In the genomic region with DNA sequence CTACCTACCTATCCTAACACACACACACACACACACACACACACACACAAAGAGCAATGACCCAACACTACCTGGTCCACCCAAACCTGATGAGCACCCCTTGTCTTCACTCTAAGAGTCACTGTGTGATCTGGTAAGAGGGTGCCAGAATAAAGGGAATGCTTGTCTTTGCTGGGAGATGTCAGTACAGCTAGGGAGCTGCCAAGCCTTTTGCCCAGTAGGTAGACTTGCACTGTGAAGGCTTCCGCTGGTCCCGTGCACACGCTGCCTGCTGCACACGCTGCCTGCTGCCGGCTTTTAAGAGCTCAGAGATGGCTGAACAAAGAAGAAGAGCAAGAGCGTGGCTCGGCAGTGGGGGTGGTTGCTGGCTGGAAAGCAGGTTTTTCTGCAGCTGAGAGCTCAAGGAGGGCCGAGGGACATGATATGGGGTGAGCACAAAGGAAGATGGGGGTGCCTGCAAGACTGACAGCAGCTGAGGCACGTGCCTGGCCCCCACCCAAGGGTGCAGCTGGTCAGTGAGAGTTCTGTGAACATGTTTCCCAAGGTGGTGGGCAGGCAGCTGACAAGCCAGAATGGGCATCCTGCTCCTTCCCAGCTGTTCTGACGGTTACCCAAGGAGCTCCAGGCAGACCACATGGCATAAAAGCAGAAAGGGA, we compare ENCODE assay signal across 8 mouse cellular contexts. TPM values are rescaled to one million over a fixed set of nuclear protein-coding genes. Genes with fewer than 3 reads are reported as not detected.
A peak's percentile ranks its signal among the peaks of the same experiment; 100 is the strongest.
DNase-seq lines count a peak whose midpoint lies in the region; ATAC-seq and TF ChIP-seq lines count a peak whose summit lies in the region.

No protein-coding gene starts in this region.

- H3K27me3 ChIP-seq in kidney, embryonic 14.5 days (ENCODE audit: control insufficient read depth, insufficient read depth, low read length) = no peaks in the 10 kb centered on the region
- H3K27me3 ChIP-seq in liver, postnatal 0 days (ENCODE audit: insufficient read depth, low read length) = no peaks in the 10 kb centered on the region

- WGBS in kidney, embryonic 14.5 days = 19% methylated on average over 10 of the region's 10 CpGs
- WGBS in liver, postnatal 0 days (ENCODE audit: insufficient replicate concordance) = 37% methylated on average over 10 of the region's 10 CpGs

- DNase-seq in kidney, adult 18-20 months = no peak
- DNase-seq in brain, embryonic 14.5 days (ENCODE audit: low read depth) = peak; percentile 94
- peak; percentile 87 for DNase-seq in layer of hippocampus, adult 11-12 months (ENCODE audit: low spot score)
- no peak for DNase-seq in liver, postnatal 0 days
- peak; percentile 71 for DNase-seq in right cerebral cortex, postnatal 4 days

- no peak for TF ChIP-seq EP300 in liver, postnatal 0 days (IDR thresholded peaks at IDR 0.05; ENCODE audit: low read depth)

- peak overlapping the region; percentile 44; the same call in 1 of the 2 replicates for H3K9ac ChIP-seq in kidney, embryonic 14.5 days (ENCODE audit: low read depth, low read length)
- peak overlapping the region; percentile 39; the same call in 1 of the 2 replicates for H3K9ac ChIP-seq in liver, postnatal 0 days (replicated peaks)

- no peak for TF ChIP-seq CTCF in brain, embryonic 14.5 days (IDR thresholded peaks at IDR 0.05; ENCODE audit: borderline replicate concordance, extremely low read depth, insufficient read depth, insufficient read length)
- TF ChIP-seq CTCF in liver, postnatal 0 days (IDR thresholded peaks at IDR 0.05; ENCODE audit: low read depth) = no peak

- no peaks in the 10 kb centered on the region for H3K9me3 ChIP-seq in kidney, embryonic 14.5 days (ENCODE audit: control insufficient read depth, low read length)
- no peaks in the 10 kb centered on the region for H3K9me3 ChIP-seq in liver, postnatal 0 days (ENCODE audit: low read length)

- no peak for TF ChIP-seq POLR2A in brain, embryonic 14.5 days (IDR thresholded peaks at IDR 0.05; ENCODE audit: borderline replicate concordance, extremely low read depth, insufficient read depth, insufficient read length, poor library complexity, severe bottlenecking)

- H3K4me3 ChIP-seq in kidney, embryonic 14.5 days (ENCODE audit: low read length) = no peak overlapping the region
- no peak overlapping the region for H3K4me3 ChIP-seq in liver, postnatal 0 days (ENCODE audit: low read depth, low read length)

- H3K4me1 ChIP-seq in kidney, embryonic 14.5 days (ENCODE audit: control insufficient read depth, insufficient read depth, low read length) = peaks cover 69% of the 10 kb centered on the region
- peaks cover 84% of the 10 kb centered on the region for H3K4me1 ChIP-seq in liver, postnatal 0 days (ENCODE audit: insufficient read depth)

- peak; percentile 5; the same call in 1 of the 2 replicates for ATAC-seq in kidney, embryonic 14.5 days (ENCODE audit: low FRiP score, low TSS enrichment)
- ATAC-seq in frontal cortex, adult (ENCODE audit: low TSS enrichment) = peak; percentile 34
- 0 out of 2 replicates have a peak, but pooled peaks have one; percentile 4 for ATAC-seq in liver, postnatal 0 days
- ATAC-seq in monocyte, adult 5-6 weeks (replicated peaks; ENCODE audit: insufficient number of reproducible peaks, low FRiP score, low TSS enrichment, poor library complexity, severe bottlenecking) = no peak

- H3K27ac ChIP-seq in kidney, embryonic 14.5 days (ENCODE audit: low read depth, low read length) = peak overlapping the region; percentile 79
- peak overlapping the region; percentile 86 for H3K27ac ChIP-seq in liver, postnatal 0 days (ENCODE audit: low read depth)

- H3K4me2 ChIP-seq in kidney, embryonic 14.5 days (replicated peaks; ENCODE audit: low read depth, low read length) = peak overlapping the region; percentile 21; the same call in 1 of the 2 replicates
- peak overlapping the region; percentile 41 for H3K4me2 ChIP-seq in liver, postnatal 0 days (ENCODE audit: low read depth, low read length)

- no peaks in the 10 kb centered on the region for H3K36me3 ChIP-seq in kidney, embryonic 14.5 days (ENCODE audit: control insufficient read depth, insufficient read depth, low read length)
- no peaks in the 10 kb centered on the region; the same call in 1 of the 2 replicates for H3K36me3 ChIP-seq in liver, postnatal 0 days (replicated peaks; ENCODE audit: insufficient read depth, low read length)

RNA-seq across cellular contexts. Expression of a gene that starts 10.9 kb away (rescaled TPM):
- 67.4 and 118 TPM in 2 replicates for polyA plus RNA-seq in kidney, embryonic 14.5 days (2014; fragmentation: Nextera tagmentation; extraction: Ambion mirVana)
- polyA plus RNA-seq in brain, embryonic 14.5 days (2012; rRNA removed) = 87.7 and 95.4 TPM in 2 replicates
- polyA plus RNA-seq in liver, postnatal 0 days (2015; fragmentation: Nextera tagmentation; extraction: Ambion mirVana) = 22.0 and 24.9 TPM in 2 replicates
- 52.3 to 82.1 TPM (median 68.3 TPM) in 3 replicates for total RNA-seq in monocyte, adult 5-6 weeks (2017)

RNA-seq across cellular contexts. Expression of a gene that starts 57.9 kb away (rescaled TPM):
- polyA plus RNA-seq in kidney, embryonic 14.5 days (2014; fragmentation: Nextera tagmentation; extraction: Ambion mirVana) = 108 and 112 TPM in 2 replicates
- polyA plus RNA-seq in brain, embryonic 14.5 days (2012; rRNA removed) = 26.4 and 43.9 TPM in 2 replicates
- polyA plus RNA-seq in liver, postnatal 0 days (2015; fragmentation: Nextera tagmentation; extraction: Ambion mirVana) = 80.4 and 85.0 TPM in 2 replicates
- 21.0 to 81.0 TPM (median 74.2 TPM) in 3 replicates for total RNA-seq in monocyte, adult 5-6 weeks (2017)

Comparison
In these comparisons a context has a peak if more than half of its experiments do, and no peak if none do; other contexts are left out.
1. DNase-seq: peak in brain, embryonic 14.5 days (single experiment), layer of hippocampus, adult 11-12 months (single experiment) and right cerebral cortex, postnatal 4 days (single experiment); none in kidney, adult 18-20 months (single experiment) and liver, postnatal 0 days (single experiment).